Mouse (Mus musculus) small intestine, adult 2 months (tissue): ENCODE measurements at regions not wholly inside any gene's neighbourhood (a gene's known extent, or its start where the extent isn't known, plus 50 kb on each side); places are given as distances from the start of the nearest gene placed in this dataset.

Source experiments
- CTCF ChIP-seq: fragments of 200-500 bp; IDR thresholded peaks from 2 replicates; pipeline ENCODE4 v1.5.1; 2012; ENCODE audit warnings: low read depth, mild to moderate bottlenecking, control low read depth, inconsistent platforms, low read length, moderate library complexity, mixed read lengths; ENCODE audit not compliant: insufficient replicate concordance, insufficient read length; ENCODE audit errors: extremely low read depth
- POLR2A ChIP-seq: fragments of 200-500 bp; IDR thresholded peaks from 2 replicates; pipeline ENCODE4 v1.6.1; 2012; ENCODE audit warnings: low read depth, mild to moderate bottlenecking, control low read depth, inconsistent platforms, low read length, moderate library complexity

GRCm38 (mm10) chr12:9883037-9883730 is 313.3 kb downstream of the Osr1 start:
- no peak for TF ChIP-seq POLR2A
- no peak for TF ChIP-seq CTCF
